8 mouse cellular contexts compared by ENCODE assay signal in the genomic region with DNA sequence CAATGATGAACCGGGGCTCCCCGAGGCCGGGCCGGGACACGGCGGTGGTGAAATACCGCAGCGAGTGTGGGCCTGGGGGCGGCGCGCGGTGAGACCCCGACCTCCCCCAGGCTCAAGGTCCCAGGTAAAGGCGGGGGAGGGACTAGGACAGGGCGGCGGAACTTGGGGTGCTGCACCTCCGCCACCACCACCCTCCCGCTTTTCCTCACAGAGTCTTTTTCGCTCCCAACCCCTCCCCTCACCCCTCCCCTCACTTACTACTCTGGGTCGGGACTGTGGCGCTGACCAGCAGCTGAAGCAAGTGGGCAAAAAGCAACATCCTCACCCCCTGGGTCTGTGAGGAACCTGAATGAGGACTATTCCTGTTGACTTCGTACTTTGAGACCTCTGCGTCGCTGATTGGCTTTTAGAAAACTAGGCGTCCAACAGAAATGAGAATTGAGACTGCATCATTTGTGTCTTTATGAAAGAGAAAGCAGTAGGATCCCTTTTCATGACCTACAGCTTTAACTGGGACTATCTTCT. TPM values are rescaled to one million over a fixed set of nuclear protein-coding genes. Genes with fewer than 3 reads are reported as not detected.
A peak's percentile ranks its signal among the peaks of the same experiment; 100 is the strongest.
DNase-seq lines count a peak whose midpoint lies in the region; ATAC-seq and TF ChIP-seq lines count a peak whose summit lies in the region.
"Not testable (repeated sequence)": the region's sequence is repeated elsewhere in the genome, so short reads cannot be mapped to it uniquely, and the experiment has no call there.

A gene (minus strand): TSS at position 505 of the 525 bp plus-strand sequence.

- not testable (repeated sequence) for H3K36me3 ChIP-seq in heart, embryonic 12.5 days; kidney, adult 2 months (ENCODE audit: control insufficient read depth, insufficient read depth, low read length); limb, embryonic 15.5 days; midbrain, embryonic 12.5 days

- peak within 1 kb of the TSS; percentile 99 for H3K4me2 ChIP-seq in heart, embryonic 12.5 days
- peak within 1 kb of the TSS; percentile 90 for H3K4me2 ChIP-seq in limb, embryonic 15.5 days
- peak within 1 kb of the TSS; percentile 82 for H3K4me2 ChIP-seq in midbrain, embryonic 12.5 days (replicated peaks)

- H3K9me3 ChIP-seq in heart, embryonic 12.5 days (replicated peaks); limb, embryonic 15.5 days; midbrain, embryonic 12.5 days: not testable (repeated sequence)

- H3K27ac ChIP-seq in embryonic fibroblast, embryonic 13.5 days (ENCODE audit: insufficient read depth, low read length); heart, embryonic 12.5 days (ENCODE audit: poor library complexity, severe bottlenecking); limb, embryonic 15.5 days; midbrain, embryonic 12.5 days (replicated peaks): not testable (repeated sequence)
- peak within 1 kb of the TSS; percentile 46; the same call in 1 of the 2 replicates for H3K27ac ChIP-seq in kidney, adult 2 months (ENCODE audit: insufficient read depth, low read depth, low read length)

- not testable (repeated sequence) for TF ChIP-seq CTCF in embryonic fibroblast, embryonic 13.5 days (IDR thresholded peaks at IDR 0.05; ENCODE audit: borderline replicate concordance, insufficient read depth, low read length); kidney, adult 2 months (conservative IDR thresholded peaks at IDR 0.05; ENCODE audit: insufficient read depth, insufficient read length, low read depth, low read length)

- not testable (repeated sequence) for H3K4me1 ChIP-seq in embryonic fibroblast, embryonic 13.5 days (ENCODE audit: control insufficient read depth, insufficient read depth, low read length); heart, embryonic 12.5 days (replicated peaks); kidney, adult 2 months (ENCODE audit: control insufficient read depth, insufficient read depth, low read length); midbrain, embryonic 12.5 days
- peaks cover 10% of the 10 kb centered on the region; the same call in 1 of the 2 replicates for H3K4me1 ChIP-seq in limb, embryonic 15.5 days

- not testable (repeated sequence) for H3K27me3 ChIP-seq in heart, embryonic 12.5 days (replicated peaks); kidney, adult 2 months (replicated peaks; ENCODE audit: control insufficient read depth, insufficient read depth, low read length); limb, embryonic 15.5 days; midbrain, embryonic 12.5 days

- peak within 1 kb of the TSS; percentile 65 for H3K9ac ChIP-seq in heart, embryonic 12.5 days
- H3K9ac ChIP-seq in limb, embryonic 15.5 days, result peak within 1 kb of the TSS; percentile 39; the same call in 1 of the 2 replicates
- H3K9ac ChIP-seq in midbrain, embryonic 12.5 days (replicated peaks), result peak within 1 kb of the TSS; percentile 55

- peak within 1 kb of the TSS; percentile 57 for H3K4me3 ChIP-seq in embryonic fibroblast, embryonic 13.5 days (ENCODE audit: insufficient read depth, low read length)
- H3K4me3 ChIP-seq in heart, embryonic 12.5 days, result peak within 1 kb of the TSS; percentile 60
- H3K4me3 ChIP-seq in kidney, adult 2 months (ENCODE audit: insufficient read depth, low read depth, low read length), result peak within 1 kb of the TSS; percentile 53
- H3K4me3 ChIP-seq in limb, embryonic 15.5 days, result peak within 1 kb of the TSS; percentile 51
- peak within 1 kb of the TSS; percentile 48 for H3K4me3 ChIP-seq in midbrain, embryonic 12.5 days

- peak; percentile 51 for ATAC-seq in heart, embryonic 12.5 days (ENCODE audit: insufficient number of reproducible peaks, low FRiP score)
- peak; percentile 45; the same call in 1 of the 2 replicates for ATAC-seq in limb, embryonic 15.5 days (ENCODE audit: insufficient number of reproducible peaks, low FRiP score, low TSS enrichment, low read depth)
- peak; percentile 41 for ATAC-seq in midbrain, embryonic 12.5 days (ENCODE audit: low FRiP score, low read depth)

- DNase-seq in 3134 (ENCODE audit: extremely low read depth, insufficient read length, low spot score), result peak; percentile 57
- peak; percentile 40 to 53 for DNase-seq in adrenal gland, adult 18-20 months (ENCODE audit: low spot score in 2 of 2)
- peak; percentile 89 for DNase-seq in kidney, adult 2 months
- peak; percentile 63 to 67 for DNase-seq in spleen, adult 18-20 months

- TF ChIP-seq POLR2A in embryonic fibroblast, embryonic 13.5 days (IDR thresholded peaks at IDR 0.05; ENCODE audit: low read depth, low read length), result peak; percentile 53
- TF ChIP-seq POLR2A in kidney, adult 2 months (IDR thresholded peaks at IDR 0.05; ENCODE audit: low read depth, low read length), result peak; percentile 6

- under 1% methylated on average over 25 of the region's 25 CpGs for WGBS in heart, embryonic 12.5 days
- 1% methylated on average over 25 of the region's 25 CpGs for WGBS in kidney, adult 2 months
- WGBS in limb, embryonic 15.5 days, result under 1% methylated on average over 25 of the region's 25 CpGs
- 3% methylated on average over 25 of the region's 25 CpGs for WGBS in midbrain, embryonic 12.5 days

RNA-seq across cellular contexts. Expression of the gene that starts here (rescaled TPM):
- 100 to 1,000 TPM in 1 of 2 experiments, 10 to 100 TPM in 1; 68.0 to 139 TPM for total RNA-seq in adrenal gland, adult 18-20 months (2021)
- polyA plus RNA-seq in embryonic fibroblast, embryonic 13.5 days (2011; ENCODE audit: insufficient read length, low read depth, missing spikeins), result 15.8 and 21.7 TPM in 2 replicates
- polyA plus RNA-seq in heart, embryonic 12.5 days (2016; fragmentation: Nextera tagmentation; extraction: Ambion mirVana), result 4.7 and 5.2 TPM in 2 replicates
- polyA plus RNA-seq in kidney, adult 2 months (2012; rRNA removed), result 174 and 175 TPM in 2 replicates
- 19.2 and 20.4 TPM in 2 replicates for polyA plus RNA-seq in limb, embryonic 15.5 days (2015; fragmentation: Nextera tagmentation; extraction: Ambion mirVana)
- polyA plus RNA-seq in midbrain, embryonic 12.5 days (2016; fragmentation: Nextera tagmentation; extraction: Ambion mirVana), result 4.2 and 6.1 TPM in 2 replicates
